Comparison of ENCODE assay signal across 10 mouse cellular contexts in genomic region chr13:99239741-99240140, GRCm38 (mm10). TPM values are rescaled to one million over a fixed set of nuclear protein-coding genes. Genes with fewer than 3 reads are reported as not detected.
A peak's percentile ranks its signal among the peaks of the same experiment; 100 is the strongest.
DNase-seq lines count a peak whose midpoint lies in the region; ATAC-seq and TF ChIP-seq lines count a peak whose summit lies in the region.
"Had no signal": no experiment of that assay in that cellular context is flagged by ENCODE, and none has a peak within 500 bp of the region (broad histone marks: within the 10 kb centered on the region; RNA-seq: fewer than 3 reads in every experiment).

No protein-coding gene starts in this region.

- TF ChIP-seq CTCF in left cerebral cortex, adult 2 months (IDR thresholded peaks at IDR 0.05): no peak

- ATAC-seq in embryonic facial prominence, embryonic 15.5 days (ENCODE audit: insufficient number of reproducible peaks, low FRiP score, low TSS enrichment, low read depth): no peak
- no peak for ATAC-seq in neural tube, embryonic 13.5 days (ENCODE audit: low read depth)

- H3K4me2 ChIP-seq in embryonic facial prominence, embryonic 15.5 days (replicated peaks): no peak overlapping the region
- no peak overlapping the region for H3K4me2 ChIP-seq in neural tube, embryonic 13.5 days

- H3K36me3 ChIP-seq in embryonic facial prominence, embryonic 15.5 days: no peaks in the 10 kb centered on the region
- no peaks in the 10 kb centered on the region for H3K36me3 ChIP-seq in neural tube, embryonic 13.5 days

- intact Hi-C loops in heart, postnatal 25 days (cut with DNase I): loop anchor here (2.0 to 5.0 kb wide), 2 partner anchors 15 to 78 kb away; no protein-coding TSS in a partner anchor
- intact Hi-C loops in left cerebral cortex, adult 2 months (cut with DNase I): no loop called here

- H3K27me3 ChIP-seq in embryonic facial prominence, embryonic 15.5 days: no peaks in the 10 kb centered on the region
- H3K27me3 ChIP-seq in neural tube, embryonic 13.5 days: no peaks in the 10 kb centered on the region

- no peak overlapping the region for H3K9ac ChIP-seq in embryonic facial prominence, embryonic 15.5 days
- H3K9ac ChIP-seq in neural tube, embryonic 13.5 days: no peak overlapping the region

- no peaks in the 10 kb centered on the region for H3K9me3 ChIP-seq in embryonic facial prominence, embryonic 15.5 days (replicated peaks)
- H3K9me3 ChIP-seq in neural tube, embryonic 13.5 days: no peaks in the 10 kb centered on the region

- peak overlapping the region; percentile 78 for H3K27ac ChIP-seq in left cerebral cortex, adult 2 months
- peak overlapping the region; percentile 75; the same call in 1 of the 2 replicates for H3K27ac ChIP-seq in embryonic facial prominence, embryonic 15.5 days (replicated peaks)
- H3K27ac ChIP-seq in neural tube, embryonic 13.5 days (replicated peaks): 0 out of 2 replicates have a peak overlapping the region, but pooled peaks have one; percentile 14
- H3K27ac ChIP-seq: macrophage had no signal

- 39% methylated on average over 6 of the region's 6 CpGs for WGBS in embryonic facial prominence, embryonic 15.5 days
- WGBS in neural tube, embryonic 13.5 days: 17% methylated on average over 6 of the region's 6 CpGs

- peak; percentile 93 for DNase-seq in heart, adult 11 months
- no peak for DNase-seq in heart, postnatal 25 days (ENCODE audit: low spot score)
- no peak for DNase-seq in left cerebral cortex, adult 2 months (ENCODE audit: extremely low spot score in 1 of 2, low spot score in 2 of 2)
- DNase-seq in left cerebral cortex, adult 18-20 months (ENCODE audit: low spot score in 2 of 2): no peak
- DNase-seq in layer of hippocampus, adult 11-12 months (ENCODE audit: low spot score): no peak
- DNase-seq in cerebellum, postnatal 14 days: no peak
- DNase-seq: adrenal gland, postnatal 25 days had no signal

- H3K4me3 ChIP-seq in left cerebral cortex, adult 2 months: no peak overlapping the region
- no peak overlapping the region for H3K4me3 ChIP-seq in embryonic facial prominence, embryonic 15.5 days (replicated peaks)
- H3K4me3 ChIP-seq in neural tube, embryonic 13.5 days: no peak overlapping the region

- peaks cover 28% of the 10 kb centered on the region for H3K4me1 ChIP-seq in embryonic facial prominence, embryonic 15.5 days
- H3K4me1 ChIP-seq in neural tube, embryonic 13.5 days (replicated peaks): peaks cover 27% of the 10 kb centered on the region

RNA-seq across cellular contexts. Expression of gene Zfp366, which starts 55.1 kb away (rescaled TPM):
- total RNA-seq in heart, postnatal 25 days (2021): 10 to 100 TPM in 1 of 2 experiments, 1 to 10 TPM in 1; 8.9 to 11.6 TPM
- total RNA-seq in left cerebral cortex, adult 2 months (2021): 1 to 10 TPM; 3.1 to 4.1 TPM
- total RNA-seq in left cerebral cortex, adult 18-20 months (2021): 1 to 10 TPM; 3.2 to 3.3 TPM
- polyA plus RNA-seq in embryonic facial prominence, embryonic 15.5 days (2015; fragmentation: Nextera tagmentation; extraction: Ambion mirVana): 0.68 and 0.81 TPM in 2 replicates
- 0.56 and 0.92 TPM in 2 replicates for polyA plus RNA-seq in neural tube, embryonic 13.5 days (2015; fragmentation: Nextera tagmentation; extraction: Ambion mirVana)

Comparison
In these comparisons a context has a peak if more than half of its experiments do, and no peak if none do; other contexts are left out.
1. H3K27ac ChIP-seq: peak in every context shown above with its lines; median percentile 78 in left cerebral cortex, adult 2 months; 75 in embryonic facial prominence, embryonic 15.5 days; 14 in neural tube, embryonic 13.5 days.